In genomic region chr11:77791241-77791727, GRCm38 (mm10) we compare ENCODE assay signal across 8 mouse cellular contexts. TPM values are rescaled to one million over a fixed set of nuclear protein-coding genes. Genes with fewer than 3 reads are reported as not detected.
DNase-seq lines count a peak whose midpoint lies in the region; ATAC-seq and TF ChIP-seq lines count a peak whose summit lies in the region.

No protein-coding gene starts in this region.

- H3K4me3 ChIP-seq in lung, embryonic 14.5 days (ENCODE audit: low read depth, low read length), result no peak overlapping the region
- H3K4me3 ChIP-seq in hindbrain, embryonic 15.5 days, result no peak overlapping the region
- no peak overlapping the region for H3K4me3 ChIP-seq in liver, embryonic 16.5 days (ENCODE audit: low read depth, low read length)

- ATAC-seq in lung, embryonic 14.5 days (ENCODE audit: insufficient read depth), result peak; percentile 42
- ATAC-seq in hindbrain, embryonic 15.5 days (ENCODE audit: low FRiP score, low read depth), result peak; percentile 60; the same call in 1 of the 2 replicates
- no peak for ATAC-seq in liver, embryonic 16.5 days (ENCODE audit: low read depth)
- ATAC-seq in activated CD4-positive, CD25-positive, alpha-beta regulatory T cell, adult 4 months, result no peak

- TF ChIP-seq CTCF in lung, embryonic 14.5 days (IDR thresholded peaks at IDR 0.05; ENCODE audit: low read depth), result no peak

- H3K27ac ChIP-seq in lung, embryonic 14.5 days (ENCODE audit: low read depth), result peak overlapping the region; percentile 79
- peak overlapping the region; percentile 71 for H3K27ac ChIP-seq in hindbrain, embryonic 15.5 days (replicated peaks)
- peak overlapping the region; percentile 85 for H3K27ac ChIP-seq in liver, embryonic 16.5 days (ENCODE audit: low read length)

- peak overlapping the region; percentile 12 for H3K4me2 ChIP-seq in lung, embryonic 14.5 days
- H3K4me2 ChIP-seq in hindbrain, embryonic 15.5 days, result no peak overlapping the region
- H3K4me2 ChIP-seq in liver, embryonic 16.5 days (ENCODE audit: low read depth, low read length), result peak overlapping the region; percentile 25; the same call in 1 of the 2 replicates

- 23% methylated on average over 8 of the region's 8 CpGs for WGBS in lung, embryonic 14.5 days
- WGBS in hindbrain, embryonic 15.5 days, result 35% methylated on average over 8 of the region's 8 CpGs
- WGBS in liver, embryonic 16.5 days (ENCODE audit: insufficient replicate concordance), result 36% methylated on average over 8 of the region's 8 CpGs

- no peaks in the 10 kb centered on the region for H3K9me3 ChIP-seq in lung, embryonic 14.5 days (ENCODE audit: low read depth, low read length)
- H3K9me3 ChIP-seq in hindbrain, embryonic 15.5 days, result no peaks in the 10 kb centered on the region
- no peaks in the 10 kb centered on the region for H3K9me3 ChIP-seq in liver, embryonic 16.5 days (replicated peaks; ENCODE audit: control insufficient read depth, low read length)

- no peaks in the 10 kb centered on the region for H3K27me3 ChIP-seq in lung, embryonic 14.5 days (ENCODE audit: insufficient read depth, low read length)
- no peaks in the 10 kb centered on the region for H3K27me3 ChIP-seq in hindbrain, embryonic 15.5 days
- no peaks in the 10 kb centered on the region for H3K27me3 ChIP-seq in liver, embryonic 16.5 days (ENCODE audit: control insufficient read depth, insufficient read depth, low read depth, low read length)

- peaks cover 18% of the 10 kb centered on the region for H3K4me1 ChIP-seq in lung, embryonic 14.5 days (ENCODE audit: insufficient read depth)
- peaks cover 43% of the 10 kb centered on the region for H3K4me1 ChIP-seq in hindbrain, embryonic 15.5 days (replicated peaks)
- H3K4me1 ChIP-seq in liver, embryonic 16.5 days (ENCODE audit: control insufficient read depth, low read depth, low read length), result peaks cover 54% of the 10 kb centered on the region

- peak; percentile 63 for DNase-seq in lung, embryonic 14.5 days
- DNase-seq in lung, postnatal 14 days, result no peak
- DNase-seq in embryo, embryonic 11 days, result peak; percentile 61
- DNase-seq in frontal cortex, postnatal 10 days (ENCODE audit: low spot score in 2 of 2), result no peak
- no peak for DNase-seq in frontal cortex, adult 2 months (ENCODE audit: extremely low spot score in 1 of 2, low spot score in 1 of 2)

- no peaks in the 10 kb centered on the region for H3K36me3 ChIP-seq in lung, embryonic 14.5 days (ENCODE audit: insufficient read depth)
- no peaks in the 10 kb centered on the region for H3K36me3 ChIP-seq in hindbrain, embryonic 15.5 days
- peaks cover 2% of the 10 kb centered on the region; the same call in 1 of the 2 replicates for H3K36me3 ChIP-seq in liver, embryonic 16.5 days (ENCODE audit: control insufficient read depth, insufficient read depth)

- peak overlapping the region; percentile 1 for H3K9ac ChIP-seq in lung, embryonic 14.5 days
- H3K9ac ChIP-seq in hindbrain, embryonic 15.5 days, result no peak overlapping the region
- H3K9ac ChIP-seq in liver, embryonic 16.5 days (ENCODE audit: low read depth, low read length), result peak overlapping the region; percentile 50

RNA-seq across cellular contexts. Expression of gene Gm10277, which starts 3.7 kb away (rescaled TPM):
- polyA plus RNA-seq in lung, embryonic 14.5 days (2014; fragmentation: Nextera tagmentation; extraction: Ambion mirVana), result 1.1 and 1.5 TPM in 2 replicates
- 1.4 and 1.9 TPM in 2 replicates for polyA plus RNA-seq in hindbrain, embryonic 15.5 days (2015; fragmentation: Nextera tagmentation; extraction: Ambion mirVana)
- polyA plus RNA-seq in liver, embryonic 16.5 days (2015; fragmentation: Nextera tagmentation; extraction: Ambion mirVana), result 0.51 and 0.81 TPM in 2 replicates
- under 1 TPM; 0.20 to 0.57 TPM for polyA plus RNA-seq in activated CD4-positive, CD25-positive, alpha-beta regulatory T cell, adult 4 months (2017; shearing (Covaris generic))
- not detected in 2 replicates for polyA plus RNA-seq in frontal cortex, adult 2 months (2012; rRNA removed)

RNA-seq across cellular contexts. Expression of gene Myo18a, which starts 28.2 kb away (rescaled TPM):
- 32.2 and 35.0 TPM in 2 replicates for polyA plus RNA-seq in lung, embryonic 14.5 days (2014; fragmentation: Nextera tagmentation; extraction: Ambion mirVana)
- polyA plus RNA-seq in hindbrain, embryonic 15.5 days (2015; fragmentation: Nextera tagmentation; extraction: Ambion mirVana), result 43.7 and 48.3 TPM in 2 replicates
- 15.4 and 16.0 TPM in 2 replicates for polyA plus RNA-seq in liver, embryonic 16.5 days (2015; fragmentation: Nextera tagmentation; extraction: Ambion mirVana)
- 10 to 100 TPM; 22.1 to 29.7 TPM for polyA plus RNA-seq in activated CD4-positive, CD25-positive, alpha-beta regulatory T cell, adult 4 months (2017; shearing (Covaris generic))
- polyA plus RNA-seq in frontal cortex, adult 2 months (2012; rRNA removed), result 67.7 and 73.8 TPM in 2 replicates

Comparison
In these comparisons a context has a peak if more than half of its experiments do, and no peak if none do; other contexts are left out.
1. DNase-seq: peak in lung, embryonic 14.5 days (single experiment) and embryo, embryonic 11 days (single experiment); none in lung, postnatal 14 days (single experiment), frontal cortex, postnatal 10 days (0 of 2) and frontal cortex, adult 2 months (0 of 2).
2. ATAC-seq: peak in lung, embryonic 14.5 days (single experiment) and hindbrain, embryonic 15.5 days (single experiment); none in liver, embryonic 16.5 days (single experiment) and activated CD4-positive, CD25-positive, alpha-beta regulatory T cell, adult 4 months (single experiment).
3. Peak in every context shown above with its lines, with median percentiles within 50 percentile points of each other: H3K27ac ChIP-seq.